Mouse (Mus musculus) brain, embryonic 14.5 days (tissue): ENCODE measurements around the gene Rgs12.

Experiments
- CTCF ChIP-seq: fragments of 200-500 bp; IDR thresholded peaks from 2 replicates; pipeline ENCODE4 v1.5.1; 2012; ENCODE audit warnings: inconsistent platforms, mild to moderate bottlenecking, moderate library complexity, borderline replicate concordance; ENCODE audit not compliant: insufficient read depth, insufficient read length; ENCODE audit errors: extremely low read depth
- POLR2A ChIP-seq: fragments of 200-500 bp; IDR thresholded peaks from 2 replicates; pipeline ENCODE4 v1.6.1; 2012; ENCODE audit warnings: mild to moderate bottlenecking, inconsistent platforms, borderline replicate concordance; ENCODE audit not compliant: poor library complexity, insufficient read depth, insufficient read length, severe bottlenecking; ENCODE audit errors: extremely low read depth

DNA sequence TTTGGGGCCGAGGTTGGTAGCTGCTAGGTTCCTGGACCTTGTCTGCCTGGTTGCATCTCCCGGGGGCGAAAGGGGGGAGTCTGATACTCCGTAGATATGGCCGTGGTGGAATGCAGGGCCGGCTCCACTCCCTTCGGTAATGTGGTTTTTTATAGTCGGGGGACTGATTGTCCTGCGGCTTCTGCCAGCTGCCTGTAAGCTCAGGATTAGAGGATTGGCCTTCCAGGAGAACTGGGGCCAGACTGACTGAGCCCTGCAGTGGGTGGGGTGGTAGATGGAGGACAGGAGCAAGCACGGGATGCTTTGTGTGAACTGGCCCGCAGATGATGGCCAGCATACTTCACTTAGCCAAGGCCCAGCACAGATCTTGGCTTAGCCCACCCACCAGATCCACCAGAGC, 124.0 kb downstream of the Rgs12 start:
- TF ChIP-seq CTCF = no peak
- TF ChIP-seq POLR2A = no peak
